Comparison of ENCODE assay signal across 8 mouse cellular contexts in genomic region chr5:23851160-23851555, GRCm38 (mm10). TPM values are rescaled to one million over a fixed set of nuclear protein-coding genes. Genes with fewer than 3 reads are reported as not detected.
DNase-seq lines count a peak whose midpoint lies in the region; ATAC-seq and TF ChIP-seq lines count a peak whose summit lies in the region.
"Not testable (repeated sequence)": the region's sequence is repeated elsewhere in the genome, so short reads cannot be mapped to it uniquely, and the experiment has no call there.

No protein-coding gene starts in this region.

- DNase-seq in forebrain, embryonic 10.5 days (ENCODE audit: extremely low spot score, low spot score); kidney, adult 2 months: not testable (repeated sequence)
- peak; percentile 38 for DNase-seq in midbrain, embryonic 14.5 days

- ATAC-seq in heart, embryonic 15.5 days (replicated peaks; ENCODE audit: insufficient number of reproducible peaks, insufficient read depth, low FRiP score, low read depth); liver, embryonic 12.5 days; stomach, embryonic 14.5 days (ENCODE audit: insufficient number of reproducible peaks, insufficient read depth, low FRiP score, low read depth): not testable (repeated sequence)
- 0 out of 2 replicates have a peak, but pooled peaks have one; percentile 4 for ATAC-seq in midbrain, embryonic 14.5 days (ENCODE audit: low FRiP score, low TSS enrichment)

- TF ChIP-seq POLR2A in bone marrow macrophage, adult 2 months (IDR thresholded peaks at IDR 0.05; ENCODE audit: borderline replicate concordance, low read depth, low read length); kidney, adult 2 months (IDR thresholded peaks at IDR 0.05; ENCODE audit: low read depth, low read length): not testable (repeated sequence)

- 19% methylated on average over 4 of the region's 4 CpGs for WGBS in forebrain, embryonic 10.5 days
- WGBS in heart, embryonic 15.5 days = 8% methylated on average over 4 of the region's 4 CpGs
- WGBS in kidney, adult 2 months = 3% methylated on average over 4 of the region's 4 CpGs
- WGBS in liver, embryonic 12.5 days (ENCODE audit: insufficient replicate concordance) = 4% methylated on average over 4 of the region's 4 CpGs
- 17% methylated on average over 4 of the region's 4 CpGs for WGBS in midbrain, embryonic 14.5 days
- 10% methylated on average over 4 of the region's 4 CpGs for WGBS in stomach, embryonic 14.5 days

- TF ChIP-seq CTCF in C2C12 (IDR thresholded peaks at IDR 0.05; ENCODE audit: control insufficient read depth, insufficient read depth, insufficient read length); bone marrow macrophage, adult 2 months (IDR thresholded peaks at IDR 0.05; ENCODE audit: low read depth, low read length); kidney, adult 2 months (conservative IDR thresholded peaks at IDR 0.05; ENCODE audit: insufficient read depth, insufficient read length, low read depth, low read length): not testable (repeated sequence)

- H3K4me3 ChIP-seq in C2C12 (ENCODE audit: insufficient read depth, poor library complexity, severe bottlenecking) = peak overlapping the region; percentile 96
- H3K4me3 ChIP-seq in bone marrow macrophage, adult 2 months (ENCODE audit: insufficient read depth, low read length) = peak overlapping the region; percentile 87
- peak overlapping the region; percentile 89 for H3K4me3 ChIP-seq in forebrain, embryonic 10.5 days
- peak overlapping the region; percentile 97 for H3K4me3 ChIP-seq in heart, embryonic 15.5 days
- peak overlapping the region; percentile 74 for H3K4me3 ChIP-seq in kidney, adult 2 months (ENCODE audit: insufficient read depth, low read depth, low read length)
- peak overlapping the region; percentile 87 for H3K4me3 ChIP-seq in liver, embryonic 12.5 days
- peak overlapping the region; percentile 76 for H3K4me3 ChIP-seq in midbrain, embryonic 14.5 days (replicated peaks; ENCODE audit: low read depth, low read length)
- peak overlapping the region; percentile 92 for H3K4me3 ChIP-seq in stomach, embryonic 14.5 days (ENCODE audit: low read depth, low read length)

- H3K79me2 ChIP-seq in C2C12 (ENCODE audit: control insufficient read depth, insufficient read depth) = peaks cover 30% of the 10 kb centered on the region

- H3K36me3 ChIP-seq in C2C12 (ENCODE audit: control insufficient read depth, insufficient read depth) = peaks cover 50% of the 10 kb centered on the region
- peaks cover 47% of the 10 kb centered on the region for H3K36me3 ChIP-seq in forebrain, embryonic 10.5 days (replicated peaks)
- H3K36me3 ChIP-seq in heart, embryonic 15.5 days = peaks cover 36% of the 10 kb centered on the region
- not testable (repeated sequence) for H3K36me3 ChIP-seq in kidney, adult 2 months (ENCODE audit: control insufficient read depth, insufficient read depth, low read length)
- H3K36me3 ChIP-seq in liver, embryonic 12.5 days = peaks cover 48% of the 10 kb centered on the region
- peaks cover 37% of the 10 kb centered on the region for H3K36me3 ChIP-seq in midbrain, embryonic 14.5 days (ENCODE audit: control insufficient read depth, insufficient read depth, low read length)
- H3K36me3 ChIP-seq in stomach, embryonic 14.5 days (ENCODE audit: control insufficient read depth, insufficient read depth, low read length) = peaks cover 36% of the 10 kb centered on the region

- H3K27ac ChIP-seq in bone marrow macrophage, adult 2 months (ENCODE audit: insufficient read depth, low read depth, low read length) = peak overlapping the region; percentile 59
- H3K27ac ChIP-seq in forebrain, embryonic 10.5 days = peak overlapping the region; percentile 95
- peak overlapping the region; percentile 88 for H3K27ac ChIP-seq in heart, embryonic 15.5 days
- not testable (repeated sequence) for H3K27ac ChIP-seq in kidney, adult 2 months (ENCODE audit: insufficient read depth, low read depth, low read length)
- H3K27ac ChIP-seq in liver, embryonic 12.5 days = peak overlapping the region; percentile 83
- H3K27ac ChIP-seq in midbrain, embryonic 14.5 days (replicated peaks; ENCODE audit: low read depth, low read length) = peak overlapping the region; percentile 58; the same call in 1 of the 2 replicates
- H3K27ac ChIP-seq in stomach, embryonic 14.5 days (ENCODE audit: low read length) = peak overlapping the region; percentile 76; the same call in 1 of the 2 replicates

- H3K9ac ChIP-seq in heart, embryonic 15.5 days = peak overlapping the region; percentile 89
- peak overlapping the region; percentile 95 for H3K9ac ChIP-seq in liver, embryonic 12.5 days
- H3K9ac ChIP-seq in midbrain, embryonic 14.5 days (replicated peaks; ENCODE audit: low read length) = peak overlapping the region; percentile 61
- H3K9ac ChIP-seq in stomach, embryonic 14.5 days (replicated peaks; ENCODE audit: low read depth, low read length) = peak overlapping the region; percentile 72

- not testable (repeated sequence) for H3K9me3 ChIP-seq in forebrain, embryonic 10.5 days; heart, embryonic 15.5 days (replicated peaks); liver, embryonic 12.5 days (replicated peaks); midbrain, embryonic 14.5 days (ENCODE audit: control insufficient read depth, low read length); stomach, embryonic 14.5 days (ENCODE audit: control insufficient read depth, low read depth, low read length)

- peaks cover 27% of the 10 kb centered on the region for H3K79me3 ChIP-seq in C2C12 (ENCODE audit: low read depth)

- not testable (repeated sequence) for H3K27me3 ChIP-seq in C2C12 (ENCODE audit: control insufficient read depth, insufficient read depth, insufficient read length); forebrain, embryonic 10.5 days (ENCODE audit: poor library complexity, severe bottlenecking); heart, embryonic 15.5 days; kidney, adult 2 months (replicated peaks; ENCODE audit: control insufficient read depth, insufficient read depth, low read length); liver, embryonic 12.5 days (replicated peaks); midbrain, embryonic 14.5 days (ENCODE audit: control insufficient read depth, insufficient read depth, low read length); stomach, embryonic 14.5 days (ENCODE audit: control insufficient read depth, insufficient read depth, low read length)

- H3K4me1 ChIP-seq in bone marrow macrophage, adult 2 months (ENCODE audit: control insufficient read depth, insufficient read depth, low read length); heart, embryonic 15.5 days (replicated peaks); kidney, adult 2 months (ENCODE audit: control insufficient read depth, insufficient read depth, low read length); midbrain, embryonic 14.5 days (ENCODE audit: control insufficient read depth, insufficient read depth, low read length); stomach, embryonic 14.5 days (ENCODE audit: control insufficient read depth, insufficient read depth, low read length): not testable (repeated sequence)
- H3K4me1 ChIP-seq in forebrain, embryonic 10.5 days = peaks cover 13% of the 10 kb centered on the region
- peaks cover 24% of the 10 kb centered on the region for H3K4me1 ChIP-seq in liver, embryonic 12.5 days

- peak overlapping the region; percentile 18 for H3ac ChIP-seq in C2C12 (ENCODE audit: control insufficient read depth, insufficient read length, low read depth)

- H3K4me2 ChIP-seq in heart, embryonic 15.5 days = peak overlapping the region; percentile 65
- peak overlapping the region; percentile 91 for H3K4me2 ChIP-seq in liver, embryonic 12.5 days
- H3K4me2 ChIP-seq in midbrain, embryonic 14.5 days (ENCODE audit: low read length) = peak overlapping the region; percentile 80
- H3K4me2 ChIP-seq in stomach, embryonic 14.5 days (replicated peaks; ENCODE audit: low read depth, low read length) = peak overlapping the region; percentile 60

TF ChIP-seq in C2C12, 6 proteins besides CTCF, POLR2A, EP300 and RAD21:
- peak; percentile 36 for TF ChIP-seq MAX (IDR thresholded peaks at IDR 0.05)

RNA-seq across cellular contexts. Expression of gene Tomm7, which starts 7.2 kb away (rescaled TPM):
- 125 TPM for polyA plus RNA-seq in C2C12 (2012; fragmentation: generic; extraction: Trizol)
- polyA plus RNA-seq in bone marrow macrophage, adult 2 months (2012; ENCODE audit: insufficient read depth, insufficient read length, missing spikeins) = 67.6 and 84.3 TPM in 2 replicates
- polyA plus RNA-seq in forebrain, embryonic 10.5 days (2016; fragmentation: Nextera tagmentation; extraction: Ambion mirVana) = 143 and 147 TPM in 2 replicates
- 84.4 and 110 TPM in 2 replicates for polyA plus RNA-seq in heart, embryonic 15.5 days (2015; fragmentation: Nextera tagmentation; extraction: Ambion mirVana)
- 49.4 and 80.7 TPM in 2 replicates for polyA plus RNA-seq in kidney, adult 2 months (2012; rRNA removed)
- polyA plus RNA-seq in liver, embryonic 12.5 days (2016; fragmentation: Nextera tagmentation; extraction: Ambion mirVana) = 99.0 and 101 TPM in 2 replicates
- 84.0 and 103 TPM in 2 replicates for polyA plus RNA-seq in midbrain, embryonic 14.5 days (2014; fragmentation: Nextera tagmentation; extraction: Ambion mirVana)
- polyA plus RNA-seq in stomach, embryonic 14.5 days (2014; fragmentation: Nextera tagmentation; extraction: Ambion mirVana) = 116 and 131 TPM in 2 replicates
